Comparison of ENCODE assay signal across 9 mouse cellular contexts in the genomic region with DNA sequence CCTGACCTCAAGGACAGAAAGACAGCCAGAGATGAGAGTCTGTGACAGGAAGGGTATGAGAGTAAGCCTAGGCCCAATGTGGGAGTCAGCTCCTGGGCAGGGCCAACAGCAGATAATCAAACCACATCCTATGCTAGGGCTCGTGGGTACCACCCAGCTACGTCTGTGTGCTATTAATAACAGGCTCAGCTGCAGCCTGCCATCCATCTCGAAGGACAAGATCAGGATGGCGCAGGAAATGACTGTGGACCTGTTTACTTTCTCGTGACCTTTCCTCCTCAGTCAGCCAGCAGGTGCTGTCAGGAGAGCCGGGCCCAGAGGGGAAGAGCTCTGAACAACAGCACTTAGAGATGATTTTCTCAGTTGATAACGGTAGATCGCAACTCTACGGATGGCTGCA.
A peak's percentile ranks its signal among the peaks of the same experiment; 100 is the strongest.
DNase-seq lines count a peak whose midpoint lies in the region; ATAC-seq and TF ChIP-seq lines count a peak whose summit lies in the region.
"Had no signal": no experiment of that assay in that cellular context is flagged by ENCODE, and none has a peak within 500 bp of the region (broad histone marks: within the 10 kb centered on the region; RNA-seq: fewer than 3 reads in every experiment).

No protein-coding gene starts in this region.

- H3K36me3 ChIP-seq in megakaryocyte, embryonic 14.5 days (replicated peaks; ENCODE audit: low read length), result no peaks in the 10 kb centered on the region
- no peaks in the 10 kb centered on the region for H3K36me3 ChIP-seq in midbrain, postnatal 0 days (ENCODE audit: insufficient read depth, low read length)
- no peaks in the 10 kb centered on the region for H3K36me3 ChIP-seq in forebrain, embryonic 12.5 days (replicated peaks)
- H3K36me3 ChIP-seq: midbrain, embryonic 12.5 days had no signal

- H3K4me2 ChIP-seq in midbrain, postnatal 0 days (ENCODE audit: low read depth, low read length, poor library complexity, severe bottlenecking), result no peak overlapping the region
- H3K4me2 ChIP-seq in forebrain, embryonic 12.5 days, result no peak overlapping the region
- H3K4me2 ChIP-seq: midbrain, embryonic 12.5 days had no signal

- ATAC-seq in midbrain, postnatal 0 days (ENCODE audit: low FRiP score), result no peak
- no peak for ATAC-seq in forebrain, embryonic 12.5 days (ENCODE audit: low FRiP score)

- H3K27me3 ChIP-seq in megakaryocyte, embryonic 14.5 days (replicated peaks), result no peaks in the 10 kb centered on the region
- no peaks in the 10 kb centered on the region for H3K27me3 ChIP-seq in midbrain, postnatal 0 days (ENCODE audit: insufficient read depth, low read length)
- H3K27me3 ChIP-seq in forebrain, embryonic 12.5 days, result no peaks in the 10 kb centered on the region
- H3K27me3 ChIP-seq: midbrain, embryonic 12.5 days had no signal

- WGBS in midbrain, postnatal 0 days, result 81% methylated on average over 9 of the region's 9 CpGs
- WGBS in forebrain, embryonic 12.5 days, result 76% methylated on average over 9 of the region's 9 CpGs

- TF ChIP-seq CTCF in midbrain, postnatal 0 days (IDR thresholded peaks at IDR 0.05), result no peak

- no peak overlapping the region for H3K9ac ChIP-seq in midbrain, postnatal 0 days (replicated peaks; ENCODE audit: low read length, poor library complexity, severe bottlenecking)
- H3K9ac ChIP-seq in forebrain, embryonic 12.5 days, result no peak overlapping the region
- H3K9ac ChIP-seq: midbrain, embryonic 12.5 days had no signal

- no peak overlapping the region for H3K27ac ChIP-seq in midbrain, postnatal 0 days (ENCODE audit: low read depth, low read length)
- no peak overlapping the region for H3K27ac ChIP-seq in forebrain, embryonic 12.5 days
- H3K27ac ChIP-seq: midbrain, embryonic 12.5 days had no signal

- peaks cover 55% of the 10 kb centered on the region for H3K4me1 ChIP-seq in megakaryocyte, embryonic 14.5 days
- no peaks in the 10 kb centered on the region for H3K4me1 ChIP-seq in midbrain, postnatal 0 days (ENCODE audit: insufficient read depth, low read length)
- no peaks in the 10 kb centered on the region for H3K4me1 ChIP-seq in forebrain, embryonic 12.5 days
- H3K4me1 ChIP-seq: midbrain, embryonic 12.5 days had no signal

- H3K9me3 ChIP-seq in megakaryocyte, embryonic 14.5 days, result no peaks in the 10 kb centered on the region
- no peaks in the 10 kb centered on the region for H3K9me3 ChIP-seq in midbrain, postnatal 0 days (ENCODE audit: low read length)
- H3K9me3 ChIP-seq in forebrain, embryonic 12.5 days, result no peaks in the 10 kb centered on the region
- H3K9me3 ChIP-seq: midbrain, embryonic 12.5 days had no signal

- H3K4me3 ChIP-seq in megakaryocyte, embryonic 14.5 days (replicated peaks), result peak overlapping the region; percentile 71
- H3K4me3 ChIP-seq in midbrain, postnatal 0 days (ENCODE audit: low read depth, low read length), result no peak overlapping the region
- H3K4me3 ChIP-seq in forebrain, embryonic 12.5 days (replicated peaks), result no peak overlapping the region
- H3K4me3 ChIP-seq: midbrain, embryonic 12.5 days had no signal

- peak; percentile 77 to 82 for DNase-seq in B cell, adult 2 months
- DNase-seq in ZHBTc4 (ENCODE audit: low read depth, low spot score), result peak; percentile 5
- DNase-seq in kidney, postnatal 10 days, result peak; percentile 44
- DNase-seq in urinary bladder, postnatal 14 days (ENCODE audit: low spot score), result no peak
- no peak for DNase-seq in midbrain, postnatal 0 days (ENCODE audit: low spot score)
- no peak for DNase-seq in cerebellum, adult 11 months

Comparison
In these comparisons a context has a peak if more than half of its experiments do, and no peak if none do; other contexts are left out.
1. DNase-seq: peak in B cell, adult 2 months (2 of 2), ZHBTc4 (single experiment) and kidney, postnatal 10 days (single experiment); none in urinary bladder, postnatal 14 days (single experiment), midbrain, postnatal 0 days (single experiment) and cerebellum, adult 11 months (single experiment).